Mouse (Mus musculus): ENCODE results near the gene Ccl4.

Ccl4 gene

DNA sequence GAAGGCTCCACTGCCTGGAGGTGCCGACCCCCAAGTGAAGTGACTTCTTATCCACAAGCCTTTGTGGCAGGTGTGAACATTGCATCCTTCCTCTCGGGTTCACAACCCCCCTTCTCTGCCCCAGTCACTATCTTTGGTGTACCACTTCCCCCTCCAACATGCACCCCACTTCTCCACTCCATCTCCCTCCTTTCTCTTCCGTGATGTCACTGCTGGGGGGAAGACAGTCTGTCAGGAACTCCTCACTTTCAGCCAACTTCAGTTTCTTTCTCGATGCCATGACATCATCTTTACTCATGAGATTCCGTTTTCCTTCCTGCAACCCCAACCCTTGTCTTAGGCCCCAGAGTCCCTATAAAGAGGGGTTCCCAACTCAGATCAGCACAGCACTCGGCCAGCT lies at the start of gene Ccl4:
TSS of gene Ccl4 (plus strand) at position 381 of the 400 bp plus-strand sequence.
- in situ Hi-C loops (cut with MboI; ENCODE audit: low pct_unique_long_range_greater_than_20kb in 1 of 2, low sequenced_read_pairs in 2 of 2, unreplicated experiment in 1 of 2), result no loop called here

DNA sequence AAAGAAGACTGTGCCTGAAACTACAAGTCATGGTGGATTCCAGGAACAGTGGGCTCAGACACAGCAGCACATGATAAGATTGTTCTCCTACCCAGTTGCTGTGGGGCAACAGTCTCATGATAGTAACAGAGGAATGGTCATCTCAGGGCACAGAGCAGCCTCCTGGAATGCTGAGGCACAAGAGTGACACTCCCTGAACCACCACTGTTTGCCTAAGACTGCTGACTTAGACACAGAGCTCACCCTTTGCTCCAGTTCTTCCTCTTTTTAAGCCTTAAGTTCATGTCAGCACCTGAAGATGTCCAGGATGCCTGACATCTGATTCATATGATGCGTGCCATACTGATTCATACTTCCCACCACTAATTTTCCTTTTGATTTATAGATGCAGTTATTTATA lies 45.8 kb upstream of the Ccl4 start:
- in situ Hi-C loops (cut with MboI; ENCODE audit: low pct_unique_long_range_greater_than_20kb in 1 of 2, low sequenced_read_pairs in 2 of 2, unreplicated experiment in 1 of 2), result no loop called here

DNA sequence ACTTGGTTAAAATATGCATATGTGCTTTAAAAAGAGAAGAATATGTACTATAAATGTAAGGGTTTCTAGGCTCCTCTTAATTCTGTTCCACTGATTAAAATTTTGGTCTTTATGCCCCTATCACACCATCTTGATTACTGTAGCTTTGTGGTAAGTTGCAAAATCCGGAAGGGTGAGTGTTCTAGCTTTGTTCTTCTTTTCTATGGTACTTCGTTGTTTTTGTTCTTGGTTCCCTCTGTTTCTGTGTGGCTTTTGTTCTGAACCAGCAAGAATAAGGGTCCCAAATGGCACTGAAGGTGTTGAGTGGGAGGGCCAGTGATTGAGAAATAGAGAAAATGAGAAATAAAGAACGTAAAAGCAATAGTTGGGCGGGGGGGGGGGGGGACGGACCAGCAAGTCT lies 44.1 kb upstream of the Ccl4 start:
- in situ Hi-C loops (cut with MboI; ENCODE audit: low pct_unique_long_range_greater_than_20kb in 1 of 2, low sequenced_read_pairs in 2 of 2, unreplicated experiment in 1 of 2), result no loop called here

DNA sequence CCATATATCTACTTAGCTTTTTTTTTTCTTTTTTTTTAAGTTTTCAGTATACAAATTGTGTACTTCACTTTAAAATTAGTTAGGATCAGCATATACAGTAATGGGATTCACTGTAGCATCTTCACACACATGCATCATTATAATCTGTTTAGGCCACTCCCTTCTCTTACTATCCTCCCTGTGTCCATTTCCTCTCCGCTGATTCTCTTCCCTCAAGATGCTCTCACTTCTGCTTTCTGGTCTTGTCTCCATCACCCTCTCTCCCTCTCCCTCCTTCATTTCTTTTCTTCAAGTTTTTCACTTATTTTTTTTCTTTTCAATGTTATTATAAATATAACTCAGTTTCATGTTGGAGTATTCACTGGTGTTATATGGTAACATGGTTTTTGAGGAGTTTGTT lies 43.3 kb upstream of the Ccl4 start:
- in situ Hi-C loops (cut with MboI; ENCODE audit: low pct_unique_long_range_greater_than_20kb in 1 of 2, low sequenced_read_pairs in 2 of 2, unreplicated experiment in 1 of 2), result no loop called here

DNA sequence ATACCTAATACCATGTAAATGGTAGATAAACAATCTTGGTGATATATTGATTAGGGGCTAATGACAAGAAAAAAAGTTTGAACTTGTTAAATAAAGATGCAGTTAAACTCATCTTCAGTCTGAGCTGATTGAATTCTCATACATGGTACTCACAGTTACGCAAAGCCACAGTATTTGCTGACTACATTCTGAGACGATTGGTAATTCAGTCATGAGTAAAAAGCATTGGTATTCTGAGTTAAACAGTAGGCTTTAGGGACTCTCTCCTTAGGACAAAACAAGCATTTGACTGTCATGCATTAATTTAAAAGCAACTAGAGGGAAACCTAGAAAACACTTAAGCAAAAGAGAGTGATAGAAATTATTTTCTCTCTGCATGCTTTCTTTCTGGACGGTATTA lies 38.8 kb upstream of the Ccl4 start:
- in situ Hi-C loops (cut with MboI; ENCODE audit: low pct_unique_long_range_greater_than_20kb in 1 of 2, low sequenced_read_pairs in 2 of 2, unreplicated experiment in 1 of 2), result no loop called here

DNA sequence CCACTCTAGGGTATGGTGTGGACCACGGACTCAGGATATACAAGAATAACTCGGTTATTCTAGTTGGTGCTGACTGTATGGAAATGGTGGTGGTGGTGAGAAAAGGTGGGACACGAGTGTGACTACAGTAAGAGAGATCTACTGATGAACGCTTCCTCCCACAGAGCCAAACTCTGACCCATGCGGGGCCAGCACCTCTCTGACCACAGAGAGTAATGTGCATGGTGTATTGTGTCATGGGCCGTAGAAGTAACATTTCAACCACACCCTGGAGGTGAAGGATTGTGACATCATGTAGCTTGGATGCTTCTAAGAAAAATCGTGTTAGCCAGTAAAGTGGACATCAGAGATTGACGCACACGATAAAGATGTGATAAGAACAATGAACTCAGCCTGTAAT lies 33.6 kb upstream of the Ccl4 start:
- in situ Hi-C loops (cut with MboI; ENCODE audit: low pct_unique_long_range_greater_than_20kb in 1 of 2, low sequenced_read_pairs in 2 of 2, unreplicated experiment in 1 of 2), result no loop called here

DNA sequence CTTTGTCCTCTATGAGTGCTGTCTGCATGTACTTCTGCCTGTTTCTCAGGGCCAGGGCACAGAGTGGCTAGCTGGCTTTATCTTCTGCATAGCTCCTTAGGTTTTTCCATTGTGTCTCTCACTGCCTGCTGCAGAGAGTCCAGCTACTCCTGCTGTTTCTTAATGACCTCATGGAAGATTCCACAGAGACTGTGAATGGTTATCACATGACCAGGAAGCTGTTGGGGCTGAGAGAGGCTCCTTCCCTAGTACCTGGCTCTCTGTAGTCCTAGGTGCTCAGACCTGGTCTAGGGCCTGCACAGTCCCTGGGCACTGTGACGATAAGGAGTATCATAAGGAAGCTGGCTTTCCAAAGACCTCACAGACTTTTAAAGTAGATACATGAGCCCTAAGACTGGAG lies 31.8 kb upstream of the Ccl4 start:
- in situ Hi-C loops (cut with MboI; ENCODE audit: low pct_unique_long_range_greater_than_20kb in 1 of 2, low sequenced_read_pairs in 2 of 2, unreplicated experiment in 1 of 2), result no loop called here

DNA sequence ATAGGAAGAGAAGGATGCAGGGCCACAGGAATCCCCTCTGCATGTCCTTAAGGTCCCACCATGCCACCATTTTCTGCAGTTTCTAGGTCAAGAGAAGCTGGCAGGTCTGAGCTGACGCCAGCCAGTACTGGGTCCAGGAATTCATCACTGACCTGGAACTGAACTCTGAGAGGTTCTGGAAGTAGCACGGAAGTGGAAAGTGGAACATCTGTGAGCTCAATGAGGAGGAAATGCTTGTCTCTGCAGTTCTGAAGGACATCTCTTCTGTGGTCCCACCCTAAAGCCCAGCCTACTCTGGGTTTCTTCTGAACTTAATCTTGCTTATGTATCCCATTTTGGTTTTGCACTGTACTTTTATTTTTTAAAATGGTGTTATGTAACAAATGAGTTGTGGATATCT lies 31.3 kb upstream of the Ccl4 start:
- in situ Hi-C loops (cut with MboI; ENCODE audit: low pct_unique_long_range_greater_than_20kb in 1 of 2, low sequenced_read_pairs in 2 of 2, unreplicated experiment in 1 of 2), result no loop called here

DNA sequence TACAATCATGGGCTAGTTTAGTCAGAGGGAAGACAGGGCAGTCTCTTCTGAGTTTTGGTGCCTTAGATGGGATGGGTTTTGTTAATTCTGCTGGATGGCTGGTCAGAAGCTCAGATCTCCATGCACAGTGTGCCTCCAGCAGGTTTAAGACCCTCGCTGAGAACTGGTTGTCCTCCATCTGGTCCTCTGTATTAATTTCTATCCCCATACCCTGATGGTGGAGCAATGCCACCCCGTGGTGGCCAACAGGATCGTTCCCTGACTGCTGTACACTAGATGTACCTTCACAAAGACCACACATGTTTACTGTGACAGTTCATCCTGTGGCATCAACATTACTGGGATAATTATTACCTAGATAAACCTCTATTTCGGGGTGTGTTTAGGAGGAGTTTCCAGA lies 29.6 kb upstream of the Ccl4 start:
- in situ Hi-C loops (cut with MboI; ENCODE audit: low pct_unique_long_range_greater_than_20kb in 1 of 2, low sequenced_read_pairs in 2 of 2, unreplicated experiment in 1 of 2), result no loop called here

DNA sequence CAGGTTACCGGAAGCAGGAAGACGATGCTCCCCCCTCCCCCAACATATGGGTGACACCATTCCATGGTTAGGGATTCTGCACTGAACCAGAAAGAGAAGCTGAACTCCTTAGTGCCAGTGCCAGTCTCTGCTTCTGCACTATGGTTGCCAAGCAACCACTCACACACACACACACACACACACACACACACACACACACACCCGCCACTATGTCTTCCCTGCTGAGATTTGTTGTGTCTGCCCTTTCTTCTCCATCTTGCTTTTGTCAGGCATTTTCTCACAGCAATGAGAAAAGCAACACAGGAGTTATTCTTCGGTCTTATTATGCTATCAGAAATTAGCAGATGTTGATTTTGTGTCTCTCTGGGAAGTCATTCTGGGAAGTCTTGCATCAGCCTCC lies 28.0 kb upstream of the Ccl4 start:
- in situ Hi-C loops (cut with MboI; ENCODE audit: low pct_unique_long_range_greater_than_20kb in 1 of 2, low sequenced_read_pairs in 2 of 2, unreplicated experiment in 1 of 2), result no loop called here

DNA sequence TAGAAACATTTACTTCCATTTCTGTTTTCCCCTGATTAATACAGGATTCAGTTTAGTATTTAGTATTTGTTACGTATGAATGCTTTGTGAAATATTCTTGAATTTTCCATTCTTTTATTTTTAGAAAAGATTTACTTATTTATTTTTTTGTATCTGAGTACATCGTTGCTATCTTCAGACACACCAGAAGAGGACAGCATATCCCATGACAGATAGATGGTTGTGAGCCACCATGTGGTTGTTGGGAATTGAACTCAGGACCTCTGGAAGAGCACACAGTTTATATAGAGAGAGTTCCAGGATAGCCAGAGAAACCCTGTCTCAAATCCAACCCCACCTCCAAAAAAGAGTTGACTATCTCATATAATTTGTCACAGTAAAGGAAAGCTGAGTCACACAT lies 27.5 kb upstream of the Ccl4 start:
- in situ Hi-C loops (cut with MboI; ENCODE audit: low pct_unique_long_range_greater_than_20kb in 1 of 2, low sequenced_read_pairs in 2 of 2, unreplicated experiment in 1 of 2), result no loop called here

DNA sequence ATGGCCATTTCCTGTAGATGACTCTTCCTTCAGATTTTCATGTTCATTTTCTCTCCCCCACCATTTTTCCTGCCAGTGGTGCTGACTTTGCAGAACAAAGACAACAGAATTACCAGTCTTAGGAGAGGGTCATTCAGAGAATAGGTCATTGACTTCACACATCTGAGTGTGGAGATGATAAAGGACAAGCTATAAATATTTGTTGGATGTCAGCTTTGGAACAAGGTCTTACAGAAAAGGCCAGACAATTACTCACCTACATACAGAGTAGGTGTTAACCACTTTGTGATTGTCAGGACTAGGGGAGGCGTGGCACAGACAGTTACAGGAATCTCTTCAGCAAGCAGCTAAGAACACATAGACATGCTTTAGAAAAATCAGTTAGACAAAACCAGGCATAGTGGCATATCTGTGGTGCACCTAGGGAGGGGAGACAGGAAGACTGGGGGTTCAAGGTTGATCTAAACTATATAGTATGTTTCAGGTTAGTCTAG lies 25.6 kb upstream of the Ccl4 start:
- in situ Hi-C loops (cut with MboI; ENCODE audit: low pct_unique_long_range_greater_than_20kb in 1 of 2, low sequenced_read_pairs in 2 of 2, unreplicated experiment in 1 of 2), result no loop called here

DNA sequence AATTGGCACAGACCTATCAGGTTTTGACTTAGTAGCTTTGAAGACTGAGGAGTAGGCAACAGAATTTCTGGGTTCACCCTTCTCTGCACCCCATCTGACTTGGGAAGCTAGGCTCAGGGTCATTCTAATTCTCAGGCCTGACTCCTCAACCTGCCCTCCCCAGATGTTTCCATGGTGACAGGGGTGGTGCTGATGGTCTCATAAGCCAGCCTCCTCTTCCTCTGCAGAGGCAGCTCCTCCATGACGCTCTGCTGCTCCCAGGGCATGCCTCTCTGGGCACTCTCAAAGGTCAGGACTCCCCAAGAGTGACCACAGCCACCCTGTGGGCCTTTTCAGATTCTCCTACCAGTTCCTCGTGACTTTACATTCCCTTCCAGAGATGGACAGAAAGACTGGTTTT lies 23.4 kb upstream of the Ccl4 start:
- in situ Hi-C loops (cut with MboI; ENCODE audit: low pct_unique_long_range_greater_than_20kb in 1 of 2, low sequenced_read_pairs in 2 of 2, unreplicated experiment in 1 of 2), result no loop called here

DNA sequence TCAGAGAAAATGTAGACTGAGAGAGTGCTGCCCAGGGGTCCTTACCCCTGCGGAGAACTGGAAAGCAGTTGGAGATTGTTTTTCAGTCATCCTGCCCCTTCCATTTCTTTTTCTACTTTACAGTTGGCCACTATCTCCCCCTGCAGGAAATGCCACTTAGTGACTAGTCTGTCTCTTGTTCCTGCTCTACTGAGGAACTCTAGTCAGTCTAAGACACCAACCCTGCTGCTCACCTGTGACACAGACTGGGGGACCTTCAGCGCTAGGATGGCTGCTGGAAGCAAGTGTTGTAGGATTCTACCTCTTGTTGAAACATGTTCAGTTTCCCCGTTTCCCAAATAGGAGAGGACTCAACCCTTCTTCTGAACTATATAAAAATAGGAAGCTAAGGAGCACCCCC lies 22.9 kb upstream of the Ccl4 start:
- in situ Hi-C loops (cut with MboI; ENCODE audit: low pct_unique_long_range_greater_than_20kb in 1 of 2, low sequenced_read_pairs in 2 of 2, unreplicated experiment in 1 of 2), result no loop called here

DNA sequence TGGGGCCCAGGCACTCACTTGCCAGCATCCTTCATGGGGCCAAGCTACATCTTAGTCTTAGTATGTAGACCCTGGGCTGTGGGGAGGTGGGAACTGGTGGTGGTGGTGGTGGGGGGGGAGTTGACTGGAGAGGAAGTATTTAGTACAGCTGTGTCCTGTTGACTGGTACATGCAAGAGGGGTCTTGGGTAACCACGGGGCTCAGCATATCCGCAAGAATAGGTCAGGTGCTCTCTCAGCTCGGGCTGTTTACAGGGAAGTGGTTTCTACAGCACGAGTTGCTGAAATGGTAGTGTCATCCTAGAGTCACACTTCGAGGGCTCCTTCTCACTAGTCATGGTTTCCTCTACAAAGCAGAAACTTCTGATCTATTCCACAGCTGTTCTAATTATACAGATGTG lies 22.2 kb upstream of the Ccl4 start:
- in situ Hi-C loops (cut with MboI; ENCODE audit: low pct_unique_long_range_greater_than_20kb in 1 of 2, low sequenced_read_pairs in 2 of 2, unreplicated experiment in 1 of 2), result no loop called here

DNA sequence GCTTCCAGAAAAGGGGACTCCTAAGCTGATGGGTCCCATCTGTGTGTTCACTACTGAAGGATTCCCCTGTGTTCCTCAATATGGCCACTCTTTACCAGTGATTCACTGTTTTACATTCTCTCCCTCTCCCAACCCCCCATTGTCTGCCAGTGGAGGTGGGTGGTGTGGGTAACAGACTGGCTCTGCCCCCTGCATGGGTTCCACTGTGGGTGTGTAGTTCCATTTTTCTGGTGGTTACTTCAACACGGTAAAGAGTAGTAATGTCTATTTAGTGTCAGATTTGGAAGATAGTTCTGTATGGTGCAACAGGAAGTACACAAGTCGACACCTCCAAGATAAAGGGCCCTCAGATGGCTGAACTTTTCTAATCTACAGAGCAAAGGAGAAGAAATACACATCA lies 21.2 kb upstream of the Ccl4 start:
- in situ Hi-C loops (cut with MboI; ENCODE audit: low pct_unique_long_range_greater_than_20kb in 1 of 2, low sequenced_read_pairs in 2 of 2, unreplicated experiment in 1 of 2), result no loop called here

DNA sequence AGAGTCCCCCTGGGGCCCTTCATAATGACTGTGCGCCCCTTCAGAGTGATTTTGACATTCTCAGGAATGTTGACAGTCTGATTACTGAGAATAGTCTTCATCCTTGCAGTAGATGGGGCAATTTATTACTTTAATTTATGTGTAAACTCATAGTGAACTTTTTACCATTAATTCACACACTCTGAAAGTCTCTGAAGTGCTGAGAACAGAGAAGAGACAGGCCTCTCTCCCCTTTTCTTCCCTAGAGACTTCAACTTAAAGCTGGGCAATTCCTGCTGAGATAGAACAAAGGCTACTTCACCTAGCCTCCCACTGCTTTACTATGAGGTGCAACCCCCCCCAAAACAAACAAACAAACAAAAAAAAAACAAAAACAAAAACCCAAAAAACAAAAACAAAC lies 16.9 kb upstream of the Ccl4 start, which contains the start of gene Rpl9-ps1:
TSS of gene Rpl9-ps1 (minus strand) at position 101 of the 400 bp plus-strand sequence.
- in situ Hi-C loops (cut with MboI; ENCODE audit: low pct_unique_long_range_greater_than_20kb in 1 of 2, low sequenced_read_pairs in 2 of 2, unreplicated experiment in 1 of 2), result no loop called here

DNA sequence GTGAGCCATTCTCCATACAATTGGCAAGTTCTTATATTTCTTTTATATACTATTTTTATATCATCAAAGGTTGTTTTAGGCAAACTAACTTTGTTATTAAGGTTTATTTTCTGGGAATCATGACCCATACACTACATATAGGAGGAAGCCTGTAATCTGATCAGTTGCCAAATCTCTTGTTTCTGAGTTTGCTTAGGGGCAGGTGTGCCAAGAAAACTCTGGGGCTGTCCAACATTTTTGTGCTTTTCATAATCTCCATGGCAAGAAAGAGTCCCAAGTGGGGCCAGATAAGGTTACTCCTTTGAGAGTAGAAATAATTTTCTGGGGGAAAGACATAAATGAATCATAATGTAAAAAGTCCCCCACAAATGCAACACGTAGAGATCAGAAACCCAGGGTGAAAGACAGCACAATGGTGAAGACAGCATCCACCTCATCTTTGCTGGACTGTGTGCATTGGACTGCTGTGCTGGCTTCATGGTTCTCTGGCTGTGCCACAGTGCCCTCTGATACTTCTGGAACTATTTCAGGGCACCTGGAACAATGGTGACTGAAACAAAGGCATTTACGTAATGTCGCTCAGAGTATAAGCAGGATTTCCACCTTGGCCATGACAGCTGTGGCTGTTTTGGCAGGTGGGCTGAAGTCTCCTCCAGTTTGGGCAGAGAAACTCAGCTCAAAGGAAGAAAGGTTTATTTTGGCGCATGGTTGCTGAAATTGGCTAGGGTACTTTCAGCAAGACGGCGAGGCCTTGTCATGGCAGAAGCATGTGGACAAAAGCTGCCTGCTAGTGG lies 15.8 kb upstream of the Ccl4 start:
- in situ Hi-C loops (cut with MboI; ENCODE audit: low pct_unique_long_range_greater_than_20kb in 1 of 2, low sequenced_read_pairs in 2 of 2, unreplicated experiment in 1 of 2), result no loop called here

DNA sequence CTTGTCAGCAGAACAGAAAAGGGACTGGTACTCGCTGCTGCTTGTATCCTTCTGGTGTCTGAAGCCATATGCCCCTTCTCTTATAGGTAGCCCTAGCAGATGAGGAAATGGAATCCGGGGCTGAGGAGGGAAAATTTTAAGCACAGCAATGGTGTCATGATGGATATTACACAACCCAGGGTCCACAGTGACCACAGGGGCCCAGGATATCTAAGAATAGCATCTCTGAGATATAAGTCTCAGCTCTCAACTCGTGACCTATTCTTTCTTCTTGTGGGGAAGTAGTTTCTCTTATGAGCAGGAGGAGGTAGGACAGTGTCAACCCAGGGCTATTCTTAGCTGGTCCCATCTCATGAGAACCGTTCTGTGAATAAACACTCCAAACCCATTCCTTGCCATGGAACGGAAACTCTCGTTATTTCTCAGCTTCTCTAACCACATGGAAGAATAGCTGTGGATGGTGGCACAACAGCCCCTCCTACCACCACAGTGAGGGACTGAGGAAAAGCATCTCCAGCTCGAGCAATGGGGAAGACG lies 13.0 kb upstream of the Ccl4 start, which contains the start of gene Ccl3:
TSS of gene Ccl3 (minus strand) at position 51 of the 537 bp plus-strand sequence.
- in situ Hi-C loops (cut with MboI; ENCODE audit: low pct_unique_long_range_greater_than_20kb in 1 of 2, low sequenced_read_pairs in 2 of 2, unreplicated experiment in 1 of 2), result no loop called here

DNA sequence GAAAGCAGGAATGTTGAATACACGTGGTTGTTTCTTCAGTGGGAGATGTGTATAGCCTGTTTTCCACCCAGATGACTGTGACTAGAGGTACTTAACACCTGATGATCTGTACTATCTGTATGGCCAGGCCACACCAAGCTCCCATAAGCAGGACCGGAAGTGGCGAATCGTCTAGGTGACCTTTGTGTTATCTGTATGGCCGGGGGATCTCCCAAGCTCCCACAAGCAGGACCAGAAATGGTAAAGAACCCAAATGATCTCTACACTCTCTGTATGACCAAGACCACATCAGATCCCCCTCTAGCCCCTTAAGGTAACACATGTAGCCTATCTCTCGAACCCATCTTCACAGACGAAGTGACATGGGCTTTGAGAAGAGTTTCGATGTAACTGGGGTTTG lies 7.8 kb upstream of the Ccl4 start:
- in situ Hi-C loops (cut with MboI; ENCODE audit: low pct_unique_long_range_greater_than_20kb in 1 of 2, low sequenced_read_pairs in 2 of 2, unreplicated experiment in 1 of 2), result no loop called here

Measured in mouse embryonic stem cell (cell line).